Mouse (Mus musculus) lung, embryonic 15.5 days (tissue): ENCODE data around the gene Cacfd1. TPM values are rescaled to one million over a fixed set of nuclear protein-coding genes. Genes with fewer than 3 reads are reported as not detected.
A peak's percentile ranks its signal among the peaks of the same experiment; 100 is the strongest.

Experiments
- ATAC-seq: fragments of 200-750 bp; cut with Nextera tagmentation; 2 replicates; pipeline ENCODE4 v1.8.0; 2017; ENCODE audit warnings: moderate number of reproducible peaks, borderline replicate concordance; ENCODE audit not compliant: low FRiP score, low TSS enrichment; ENCODE audit errors: extremely low read depth
- H3K27ac ChIP-seq: fragments of 300-500 bp; sonication (generic); 2 replicates; pipeline ENCODE4 v1.5.1; 2015; ENCODE audit warnings: moderate library complexity, mild to moderate bottlenecking, inconsistent platforms
- H3K27me3 ChIP-seq: fragments of 300-500 bp; sonication (generic); 2 replicates; pipeline ENCODE4 v1.6.1; 2015; ENCODE audit warnings: inconsistent platforms
- H3K36me3 ChIP-seq: fragments of 300-500 bp; sonication (generic); 2 replicates; pipeline ENCODE4 v1.6.1; 2015; ENCODE audit warnings: inconsistent platforms
- H3K4me1 ChIP-seq: fragments of 300-500 bp; sonication (generic); 2 replicates; pipeline ENCODE4 v1.6.1; 2015; ENCODE audit warnings: inconsistent platforms
- H3K4me2 ChIP-seq: fragments of 300-500 bp; sonication (generic); 2 replicates; pipeline ENCODE4 v1.6.1; 2015; ENCODE audit warnings: inconsistent platforms, mild to moderate bottlenecking, moderate library complexity
- H3K4me3 ChIP-seq: fragments of 300-500 bp; sonication (generic); 2 replicates; pipeline ENCODE4 v1.5.1; 2015; ENCODE audit warnings: mild to moderate bottlenecking, inconsistent platforms
- H3K9ac ChIP-seq: fragments of 300-500 bp; sonication (generic); 2 replicates; pipeline ENCODE4 v1.6.1; 2015; ENCODE audit warnings: inconsistent platforms
- H3K9me3 ChIP-seq: fragments of 300-500 bp; sonication (generic); 2 replicates; pipeline ENCODE4 v1.6.1; 2016; ENCODE audit warnings: inconsistent platforms
- WGBS: fragments of 180-500 bp; shearing (Covaris S2); methylation state at CpG from one replicate; pipeline ENCODE4 v1.1.7; 2015; 5-methylcytosine and 5-hydroxymethylcytosine counted together
- polyA plus RNA-seq: library from polyadenylated mRNA; unstranded; fragments of >200 nt; fragmentation: Nextera tagmentation; extraction: Ambion mirVana; gene quantifications from 2 replicates; pipeline ENCODE4 v1.2.1, GENCODE M21; 2015

The Cacfd1 gene
- polyA plus RNA-seq, 1 experiment from 2014 or later: 59.0 TPM

- Histone ChIP-seq H3K27me3 (peaks cover 14% of the 10 kb centered on the region; the same call in 1 of the 2 replicates), H3K4me1 (peaks cover 5% of the 10 kb centered on the region; the same call in 1 of the 2 replicates), H3K27ac (no peak within 1 kb of the TSS), H3K9ac (no peak within 1 kb of the TSS), H3K36me3 (no peaks in the 10 kb centered on the region), H3K4me3 (peak within 1 kb of the TSS; percentile 24; the same call in 1 of the 2 replicates), H3K4me2 (peak within 1 kb of the TSS; percentile 53), H3K9me3 (no peaks in the 10 kb centered on the region)
- 2% methylated on average over 38 of the region's 38 CpGs for WGBS
- ATAC-seq: peak; percentile 95
These were observed 18.1 kb downstream of the Cacfd1 start, which contains the start of gene Slc2a6 for GRCm38 (mm10) chr2:27027618-27028436. TSS of gene Slc2a6 (minus strand) at chr2:27027998.

GRCm38 (mm10) chr2:27028437-27029015 lies 18.8 kb downstream of the Cacfd1 start:
- 55% methylated on average over 4 of the region's 4 CpGs for WGBS
- peaks cover 14% of the 10 kb centered on the region; the same call in 1 of the 2 replicates for H3K27me3 ChIP-seq
- no peak for ATAC-seq
- no peak overlapping the region for H3K4me3 ChIP-seq
- no peaks in the 10 kb centered on the region for H3K36me3 ChIP-seq
- H3K4me2 ChIP-seq: peak overlapping the region; percentile 53
- no peaks in the 10 kb centered on the region for H3K9me3 ChIP-seq
- H3K4me1 ChIP-seq: peaks cover 5% of the 10 kb centered on the region; the same call in 1 of the 2 replicates
- H3K27ac ChIP-seq: no peak overlapping the region
- no peak overlapping the region for H3K9ac ChIP-seq

GRCm38 (mm10) chr2:27032361-27032760 lies 22.6 kb downstream of the Cacfd1 start:
- Histone ChIP-seq H3K4me3 (no peak overlapping the region), H3K9ac (no peak overlapping the region), H3K9me3 (no peaks in the 10 kb centered on the region), H3K27ac (no peak overlapping the region), H3K27me3 (peaks cover 5% of the 10 kb centered on the region; the same call in 1 of the 2 replicates), H3K4me1 (peaks cover 5% of the 10 kb centered on the region; the same call in 1 of the 2 replicates), H3K36me3 (no peaks in the 10 kb centered on the region), H3K4me2 (no peak overlapping the region)
- ATAC-seq: no peak
- WGBS: 42% methylated on average over 2 of the region's 2 CpGs

- H3K4me2 ChIP-seq: no peak overlapping the region
- H3K4me1 ChIP-seq: peaks cover 10% of the 10 kb centered on the region
- no peak overlapping the region for H3K9ac ChIP-seq
- 73% methylated on average over 3 of the region's 3 CpGs for WGBS
- H3K4me3 ChIP-seq: no peak overlapping the region
- no peaks in the 10 kb centered on the region for H3K27me3 ChIP-seq
- H3K9me3 ChIP-seq: no peaks in the 10 kb centered on the region
- H3K36me3 ChIP-seq: no peaks in the 10 kb centered on the region
- no peak for ATAC-seq
- H3K27ac ChIP-seq: no peak overlapping the region
These were observed 26.3 kb downstream of the Cacfd1 start for GRCm38 (mm10) chr2:27036003-27036402.

GRCm38 (mm10) chr2:27037008-27037407 lies 27.3 kb downstream of the Cacfd1 start:
- peaks cover 10% of the 10 kb centered on the region for H3K4me1 ChIP-seq
- H3K36me3 ChIP-seq: no peaks in the 10 kb centered on the region
- WGBS: 68% methylated on average over 4 of the region's 4 CpGs
- H3K4me3 ChIP-seq: no peak overlapping the region
- H3K4me2 ChIP-seq: no peak overlapping the region
- H3K27ac ChIP-seq: no peak overlapping the region
- H3K9me3 ChIP-seq: no peaks in the 10 kb centered on the region
- 0 out of 2 replicates have a peak, but pooled peaks have one; percentile 28 for ATAC-seq
- no peaks in the 10 kb centered on the region for H3K27me3 ChIP-seq
- H3K9ac ChIP-seq: no peak overlapping the region

- H3K27ac ChIP-seq: no peak overlapping the region
- no peaks in the 10 kb centered on the region for H3K27me3 ChIP-seq
- no peaks in the 10 kb centered on the region for H3K9me3 ChIP-seq
- no peak overlapping the region for H3K4me2 ChIP-seq
- WGBS: 1% methylated on average over 3 of the region's 3 CpGs
- H3K4me1 ChIP-seq: peaks cover 10% of the 10 kb centered on the region
- H3K36me3 ChIP-seq: no peaks in the 10 kb centered on the region
- H3K4me3 ChIP-seq: no peak overlapping the region
- no peak for ATAC-seq
- H3K9ac ChIP-seq: no peak overlapping the region
These were observed 28.9 kb downstream of the Cacfd1 start for GRCm38 (mm10) chr2:27038596-27038995.

GRCm38 (mm10) chr2:27039286-27039685 lies 29.6 kb downstream of the Cacfd1 start:
- no peaks in the 10 kb centered on the region for H3K27me3 ChIP-seq
- peaks cover 16% of the 10 kb centered on the region for H3K4me1 ChIP-seq
- no peak overlapping the region for H3K9ac ChIP-seq
- ATAC-seq: no peak
- H3K4me3 ChIP-seq: no peak overlapping the region
- 6% methylated on average over 1 of the region's 1 CpGs for WGBS
- no peaks in the 10 kb centered on the region for H3K36me3 ChIP-seq
- H3K9me3 ChIP-seq: no peaks in the 10 kb centered on the region
- H3K4me2 ChIP-seq: no peak overlapping the region
- H3K27ac ChIP-seq: no peak overlapping the region

- Histone ChIP-seq H3K4me1 (peaks cover 30% of the 10 kb centered on the region), H3K9ac (no peak overlapping the region), H3K4me2 (no peak overlapping the region), H3K27ac (no peak overlapping the region), H3K9me3 (no peaks in the 10 kb centered on the region), H3K4me3 (no peak overlapping the region), H3K27me3 (no peaks in the 10 kb centered on the region), H3K36me3 (no peaks in the 10 kb centered on the region)
- no peak for ATAC-seq
- WGBS: 52% methylated on average over 8 of the region's 8 CpGs
These were observed 32.6 kb downstream of the Cacfd1 start for GRCm38 (mm10) chr2:27042131-27042844.

GRCm38 (mm10) chr2:27043461-27043860 lies 33.7 kb downstream of the Cacfd1 start:
- no peaks in the 10 kb centered on the region for H3K9me3 ChIP-seq
- H3K4me1 ChIP-seq: peaks cover 21% of the 10 kb centered on the region; the same call in 1 of the 2 replicates
- H3K27me3 ChIP-seq: no peaks in the 10 kb centered on the region
- no peaks in the 10 kb centered on the region for H3K36me3 ChIP-seq
- no peak overlapping the region for H3K4me3 ChIP-seq
- H3K27ac ChIP-seq: no peak overlapping the region
- 21% methylated on average over 3 of the region's 3 CpGs for WGBS
- no peak overlapping the region for H3K9ac ChIP-seq
- ATAC-seq: peak; percentile 63
- no peak overlapping the region for H3K4me2 ChIP-seq

- no peak for ATAC-seq
- Histone ChIP-seq H3K9ac (no peak overlapping the region), H3K9me3 (no peaks in the 10 kb centered on the region), H3K4me2 (no peak overlapping the region), H3K4me3 (no peak overlapping the region), H3K4me1 (peaks cover 20% of the 10 kb centered on the region; the same call in 1 of the 2 replicates), H3K27ac (no peak overlapping the region), H3K27me3 (no peaks in the 10 kb centered on the region), H3K36me3 (no peaks in the 10 kb centered on the region)
- 62% methylated on average over 4 of the region's 4 CpGs for WGBS
These were observed 34.4 kb downstream of the Cacfd1 start for GRCm38 (mm10) chr2:27044166-27044565.

GRCm38 (mm10) chr2:27044641-27045040 lies 34.9 kb downstream of the Cacfd1 start:
- no peak overlapping the region for H3K4me2 ChIP-seq
- H3K4me3 ChIP-seq: no peak overlapping the region
- H3K27me3 ChIP-seq: no peaks in the 10 kb centered on the region
- H3K27ac ChIP-seq: no peak overlapping the region
- H3K9me3 ChIP-seq: no peaks in the 10 kb centered on the region
- peaks cover 20% of the 10 kb centered on the region; the same call in 1 of the 2 replicates for H3K4me1 ChIP-seq
- H3K36me3 ChIP-seq: no peaks in the 10 kb centered on the region
- H3K9ac ChIP-seq: no peak overlapping the region
- ATAC-seq: no peak
- 74% methylated on average over 3 of the region's 3 CpGs for WGBS
